Mouse (Mus musculus): Measurements from ENCODE around the gene Fstl3. TPM values are rescaled to one million over a fixed set of nuclear protein-coding genes. Genes with fewer than 3 reads are reported as not detected.

The Fstl3 gene
- polyA plus RNA-seq, 1 experiment, result 17.0 TPM

GRCm38 (mm10) chr10:79793738-79794490 lies 16.8 kb downstream of the Fstl3 start:
- no peaks in the 10 kb centered on the region for H3K27me3 ChIP-seq (replicated peaks; ENCODE audit: control insufficient read depth, insufficient read depth, low read length)
- H3K4me1 ChIP-seq (ENCODE audit: control insufficient read depth, insufficient read depth, low read length), result peaks cover 18% of the 10 kb centered on the region; the same call in 1 of the 2 replicates
- H3K27ac ChIP-seq (ENCODE audit: insufficient read depth, low read depth, low read length), result peak overlapping the region; percentile 76
- peak; percentile 61 for DNase-seq
- no peaks in the 10 kb centered on the region for H3K36me3 ChIP-seq (ENCODE audit: control insufficient read depth, insufficient read depth, low read length)
- TF ChIP-seq POLR2A (IDR thresholded peaks at IDR 0.05; ENCODE audit: low read depth, low read length) (no peak), CTCF (conservative IDR thresholded peaks at IDR 0.05; ENCODE audit: insufficient read depth, insufficient read length, low read depth, low read length) (no peak)
- H3K4me3 ChIP-seq (ENCODE audit: insufficient read depth, low read depth, low read length), result peak overlapping the region; percentile 53
- 4% methylated on average over 38 of the region's 38 CpGs for WGBS

- Histone ChIP-seq H3K4me3 (ENCODE audit: insufficient read depth, low read depth, low read length) (peak overlapping the region; percentile 53), H3K4me1 (ENCODE audit: control insufficient read depth, insufficient read depth, low read length) (peaks cover 18% of the 10 kb centered on the region; the same call in 1 of the 2 replicates), H3K36me3 (ENCODE audit: control insufficient read depth, insufficient read depth, low read length) (no peaks in the 10 kb centered on the region), H3K27ac (ENCODE audit: insufficient read depth, low read depth, low read length) (peak overlapping the region; percentile 76), H3K27me3 (replicated peaks; ENCODE audit: control insufficient read depth, insufficient read depth, low read length) (no peaks in the 10 kb centered on the region)
- peak; percentile 97 for DNase-seq
- TF ChIP-seq CTCF (conservative IDR thresholded peaks at IDR 0.05; ENCODE audit: insufficient read depth, insufficient read length, low read depth, low read length) (no peak), POLR2A (IDR thresholded peaks at IDR 0.05; ENCODE audit: low read depth, low read length) (peak; percentile 74)
- WGBS, result 14% methylated on average over 10 of the region's 10 CpGs
Measured at GRCm38 (mm10) chr10:79794491-79794931, 17.4 kb downstream of the Fstl3 start.

GRCm38 (mm10) chr10:79795905-79796304 lies 18.8 kb downstream of the Fstl3 start:
- H3K27me3 ChIP-seq (replicated peaks; ENCODE audit: control insufficient read depth, insufficient read depth, low read length), result no peaks in the 10 kb centered on the region
- no peak overlapping the region for H3K4me3 ChIP-seq (ENCODE audit: insufficient read depth, low read depth, low read length)
- TF ChIP-seq POLR2A (IDR thresholded peaks at IDR 0.05; ENCODE audit: low read depth, low read length) (no peak), CTCF (conservative IDR thresholded peaks at IDR 0.05; ENCODE audit: insufficient read depth, insufficient read length, low read depth, low read length) (no peak)
- WGBS, result 95% methylated on average over 3 of the region's 3 CpGs
- no peaks in the 10 kb centered on the region for H3K36me3 ChIP-seq (ENCODE audit: control insufficient read depth, insufficient read depth, low read length)
- peak; percentile 7 for DNase-seq
- H3K4me1 ChIP-seq (ENCODE audit: control insufficient read depth, insufficient read depth, low read length), result peaks cover 27% of the 10 kb centered on the region; the same call in 1 of the 2 replicates
- no peak overlapping the region for H3K27ac ChIP-seq (ENCODE audit: insufficient read depth, low read depth, low read length)

GRCm38 (mm10) chr10:79797326-79797725 lies 20.3 kb downstream of the Fstl3 start:
- Histone ChIP-seq H3K4me1 (ENCODE audit: control insufficient read depth, insufficient read depth, low read length) (peaks cover 34% of the 10 kb centered on the region; the same call in 1 of the 2 replicates), H3K36me3 (ENCODE audit: control insufficient read depth, insufficient read depth, low read length) (no peaks in the 10 kb centered on the region), H3K4me3 (ENCODE audit: insufficient read depth, low read depth, low read length) (no peak overlapping the region), H3K27ac (ENCODE audit: insufficient read depth, low read depth, low read length) (no peak overlapping the region), H3K27me3 (replicated peaks; ENCODE audit: control insufficient read depth, insufficient read depth, low read length) (no peaks in the 10 kb centered on the region)
- TF ChIP-seq CTCF (conservative IDR thresholded peaks at IDR 0.05; ENCODE audit: insufficient read depth, insufficient read length, low read depth, low read length), result no peak
- no peak for TF ChIP-seq POLR2A (IDR thresholded peaks at IDR 0.05; ENCODE audit: low read depth, low read length)
- WGBS, result 37% methylated on average over 15 of the region's 15 CpGs
- peak; percentile 35 for DNase-seq

- TF ChIP-seq POLR2A (IDR thresholded peaks at IDR 0.05; ENCODE audit: low read depth, low read length), result no peak
- TF ChIP-seq CTCF (conservative IDR thresholded peaks at IDR 0.05; ENCODE audit: insufficient read depth, insufficient read length, low read depth, low read length), result no peak
- Histone ChIP-seq H3K27me3 (replicated peaks; ENCODE audit: control insufficient read depth, insufficient read depth, low read length) (no peaks in the 10 kb centered on the region), H3K36me3 (ENCODE audit: control insufficient read depth, insufficient read depth, low read length) (no peaks in the 10 kb centered on the region), H3K27ac (ENCODE audit: insufficient read depth, low read depth, low read length) (peak overlapping the region; percentile 12; the same call in 1 of the 2 replicates), H3K4me3 (ENCODE audit: insufficient read depth, low read depth, low read length) (no peak overlapping the region), H3K4me1 (ENCODE audit: control insufficient read depth, insufficient read depth, low read length) (peaks cover 35% of the 10 kb centered on the region)
- 74% methylated on average over 12 of the region's 12 CpGs for WGBS
- peak; percentile 89 for DNase-seq
Measured at GRCm38 (mm10) chr10:79798289-79798928, 21.3 kb downstream of the Fstl3 start.

GRCm38 (mm10) chr10:79800508-79800907 lies 23.4 kb downstream of the Fstl3 start:
- 56% methylated on average over 11 of the region's 11 CpGs for WGBS
- H3K4me3 ChIP-seq (ENCODE audit: insufficient read depth, low read depth, low read length), result no peak overlapping the region
- no peak for TF ChIP-seq CTCF (conservative IDR thresholded peaks at IDR 0.05; ENCODE audit: insufficient read depth, insufficient read length, low read depth, low read length)
- no peak for TF ChIP-seq POLR2A (IDR thresholded peaks at IDR 0.05; ENCODE audit: low read depth, low read length)
- no peaks in the 10 kb centered on the region for H3K27me3 ChIP-seq (replicated peaks; ENCODE audit: control insufficient read depth, insufficient read depth, low read length)
- H3K27ac ChIP-seq (ENCODE audit: insufficient read depth, low read depth, low read length), result 0 out of 2 replicates have a peak overlapping the region, but pooled peaks have one; percentile 8
- peak; percentile 80 for DNase-seq
- no peaks in the 10 kb centered on the region for H3K36me3 ChIP-seq (ENCODE audit: control insufficient read depth, insufficient read depth, low read length)
- H3K4me1 ChIP-seq (ENCODE audit: control insufficient read depth, insufficient read depth, low read length), result peaks cover 35% of the 10 kb centered on the region

- no peaks in the 10 kb centered on the region for H3K27me3 ChIP-seq (replicated peaks; ENCODE audit: control insufficient read depth, insufficient read depth, low read length)
- no peak for TF ChIP-seq POLR2A (IDR thresholded peaks at IDR 0.05; ENCODE audit: low read depth, low read length)
- TF ChIP-seq CTCF (conservative IDR thresholded peaks at IDR 0.05; ENCODE audit: insufficient read depth, insufficient read length, low read depth, low read length), result no peak
- peaks cover 35% of the 10 kb centered on the region for H3K4me1 ChIP-seq (ENCODE audit: control insufficient read depth, insufficient read depth, low read length)
- H3K36me3 ChIP-seq (ENCODE audit: control insufficient read depth, insufficient read depth, low read length), result no peaks in the 10 kb centered on the region
- H3K27ac ChIP-seq (ENCODE audit: insufficient read depth, low read depth, low read length), result peak overlapping the region; percentile 86
- peak; percentile 90 for DNase-seq
- H3K4me3 ChIP-seq (ENCODE audit: insufficient read depth, low read depth, low read length), result no peak overlapping the region
- 32% methylated on average over 3 of the region's 3 CpGs for WGBS
Measured at GRCm38 (mm10) chr10:79801837-79802236, 24.8 kb downstream of the Fstl3 start.

Data from kidney, adult 2 months (tissue).